Mouse (Mus musculus) neural tube, embryonic 12.5 days (tissue): ENCODE measurements around the gene Fbxw14. TPM values are rescaled to one million over a fixed set of nuclear protein-coding genes. Genes with fewer than 3 reads are reported as not detected.
"Not testable (repeated sequence)": the region's sequence is repeated elsewhere in the genome, so short reads cannot be mapped to it uniquely, and the experiment has no call there.

ENCODE experiments used
- ATAC-seq: fragments of 200-750 bp; cut with Nextera tagmentation; 2 replicates; pipeline ENCODE4 v1.8.0; 2017; ENCODE audit warnings: low read depth, mild to moderate bottlenecking, moderate TSS enrichment, moderate library complexity; ENCODE audit not compliant: low FRiP score
- H3K27ac ChIP-seq: fragments of 300-500 bp; sonication (generic); 2 replicates; pipeline ENCODE4 v1.5.1; 2016
- H3K27me3 ChIP-seq: fragments of 300-500 bp; sonication (generic); replicated peaks from 2 replicates; pipeline ENCODE4 v1.6.1; 2016; ENCODE audit warnings: mild to moderate bottlenecking
- H3K36me3 ChIP-seq: fragments of 300-500 bp; sonication (generic); 2 replicates; pipeline ENCODE4 v1.6.1; 2016; ENCODE audit warnings: mild to moderate bottlenecking
- H3K4me1 ChIP-seq: fragments of 300-500 bp; sonication (generic); 2 replicates; pipeline ENCODE4 v1.6.1; 2016
- H3K4me2 ChIP-seq: fragments of 300-500 bp; sonication (generic); replicated peaks from 2 replicates; pipeline ENCODE4 v1.6.1; 2016; ENCODE audit warnings: mild to moderate bottlenecking
- H3K4me3 ChIP-seq: fragments of 300-500 bp; sonication (generic); 2 replicates; pipeline ENCODE4 v1.5.1; 2016
- H3K9ac ChIP-seq: fragments of 300-500 bp; sonication (generic); 2 replicates; pipeline ENCODE4 v1.6.1; 2016; ENCODE audit warnings: mild to moderate bottlenecking
- H3K9me3 ChIP-seq: fragments of 300-500 bp; sonication (generic); 2 replicates; pipeline ENCODE4 v1.6.1; 2016; ENCODE audit warnings: mild to moderate bottlenecking
- WGBS: fragments of 180-500 bp; shearing (Covaris S2); methylation state at CpG from one replicate; pipeline ENCODE4 v1.1.7; 2016; 5-methylcytosine and 5-hydroxymethylcytosine counted together
- polyA plus RNA-seq: library from polyadenylated mRNA; unstranded; fragments of >200 nt; fragmentation: Nextera tagmentation; extraction: Ambion mirVana; gene quantifications from 2 replicates; pipeline ENCODE4 v1.2.1, GENCODE M21; 2016

Fbxw14 gene
- not detected in 2 replicates for polyA plus RNA-seq

DNA sequence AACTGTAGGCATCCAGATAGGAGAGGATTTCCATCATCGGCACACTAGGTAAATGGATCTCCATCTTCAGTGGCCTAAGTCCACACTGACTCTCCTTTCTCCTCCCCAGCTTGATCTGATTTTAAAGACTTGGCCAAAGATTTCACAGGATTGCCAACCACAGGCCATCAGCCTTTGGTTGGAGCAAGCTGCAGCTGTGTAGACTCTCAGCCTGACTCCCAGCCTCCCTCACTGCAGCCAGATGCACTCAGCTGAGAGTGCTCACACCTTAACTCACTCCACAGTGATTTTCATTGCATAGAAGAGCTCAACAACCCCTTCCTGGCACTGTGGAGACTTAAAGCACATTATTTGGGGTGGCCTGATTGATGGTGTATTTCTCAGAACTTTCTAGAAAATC, at the start of gene Fbxw14:
Gene Fbxw14, minus strand, starts transcription at position 101 of the 400 bp plus-strand sequence.
- not testable (repeated sequence) for H3K4me2 ChIP-seq, H3K27ac ChIP-seq, H3K36me3 ChIP-seq, ATAC-seq, H3K4me1 ChIP-seq, H3K9ac ChIP-seq, H3K4me3 ChIP-seq, H3K27me3 ChIP-seq, H3K9me3 ChIP-seq
- WGBS = 100% methylated on average over 1 of the region's 1 CpGs

- H3K4me1 ChIP-seq = no peaks in the 10 kb centered on the region
- ATAC-seq = no peak
- H3K4me2 ChIP-seq = no peak overlapping the region
- 89% methylated on average over 2 of the region's 2 CpGs for WGBS
- H3K9ac ChIP-seq = no peak overlapping the region
- H3K4me3 ChIP-seq = no peak overlapping the region
- no peaks in the 10 kb centered on the region for H3K36me3 ChIP-seq
- H3K9me3 ChIP-seq = no peaks in the 10 kb centered on the region
- no peaks in the 10 kb centered on the region for H3K27me3 ChIP-seq
- H3K27ac ChIP-seq = no peak overlapping the region
Observed at GRCm38 (mm10) chr9:109263041-109263440, 24.4 kb downstream of the Fbxw14 start.

GRCm38 (mm10) chr9:109234654-109235053, 52.8 kb downstream of the Fbxw14 start, which contains the start of gene Fbxw20:
Gene Fbxw20, minus strand, starts transcription at chr9:109234754.
- WGBS = 93% methylated on average over 1 of the region's 1 CpGs
- H3K27ac ChIP-seq = no peak within 1 kb of the TSS
- no peak within 1 kb of the TSS for H3K9ac ChIP-seq
- no peak within 1 kb of the TSS for H3K4me3 ChIP-seq
- no peaks in the 10 kb centered on the region for H3K9me3 ChIP-seq
- no peaks in the 10 kb centered on the region for H3K27me3 ChIP-seq
- ATAC-seq = no peak
- H3K4me1 ChIP-seq = no peaks in the 10 kb centered on the region
- no peak within 1 kb of the TSS for H3K4me2 ChIP-seq
- no peaks in the 10 kb centered on the region for H3K36me3 ChIP-seq

Other genes with a start within 250 kb of the Fbxw14 start
- 44.4 and 45.0 TPM in 2 replicates for gene Shisa5, start 249.1 kb downstream of the Fbxw14 start, polyA plus RNA-seq
- gene Trex1, start 227.9 kb downstream of the Fbxw14 start, polyA plus RNA-seq = 8.9 and 10.6 TPM in 2 replicates
- 29.8 and 30.1 TPM in 2 replicates for gene Atrip, start 213.6 kb downstream of the Fbxw14 start, polyA plus RNA-seq
- gene Ccdc51, start 205.2 kb downstream of the Fbxw14 start, polyA plus RNA-seq = 14.5 and 15.0 TPM in 2 replicates
- 739 and 773 TPM in 2 replicates for gene Tma7, start 205.1 kb downstream of the Fbxw14 start, polyA plus RNA-seq
- 33.3 and 38.3 TPM in 2 replicates for gene Plxnb1, start 192.3 kb downstream of the Fbxw14 start, polyA plus RNA-seq
- not detected in 2 replicates for gene Fbxw21, start 125.6 kb downstream of the Fbxw14 start, polyA plus RNA-seq
- not detected in 2 replicates for gene Fbxw13, start 91.7 kb downstream of the Fbxw14 start, polyA plus RNA-seq
- gene Fbxw20, start 52.9 kb downstream of the Fbxw14 start, polyA plus RNA-seq = not detected in 2 replicates
- not detected in 2 replicates for gene Fbxw28, start 52.0 kb upstream of the Fbxw14 start, polyA plus RNA-seq
- gene Fbxw22, start 116.6 kb upstream of the Fbxw14 start, polyA plus RNA-seq = not detected in 2 replicates
- gene Fbxw16, start 161.5 kb upstream of the Fbxw14 start, polyA plus RNA-seq = not detected in 2 replicates
- gene Fbxw19, start 208.2 kb upstream of the Fbxw14 start, polyA plus RNA-seq = not detected in 2 replicates